Mouse (Mus musculus) C2C12 (cell line): ENCODE measurements at regions not wholly inside any gene's neighbourhood (a gene's known extent, or its start where the extent isn't known, plus 50 kb on each side); places are given as distances from the start of the nearest gene placed in this dataset.

Experiments used
- CEBPB ChIP-seq: IDR thresholded peaks from one replicate; pipeline ENCODE4 v1.6.1; 2011; ENCODE audit warnings: low read depth, mild to moderate bottlenecking, control low read depth, moderate library complexity
- CTCF ChIP-seq: IDR thresholded peaks from one replicate; pipeline ENCODE4 v1.5.1; 2011; ENCODE audit not compliant: control insufficient read depth, insufficient read depth, insufficient read length
- FOSL1 ChIP-seq: IDR thresholded peaks from one replicate; pipeline ENCODE4 v1.8.0; 2011; ENCODE audit warnings: mild to moderate bottlenecking, low read length; ENCODE audit not compliant: poor library complexity, insufficient read depth, severe bottlenecking
- MAX ChIP-seq: IDR thresholded peaks from one replicate; pipeline ENCODE4 v1.6.1; 2011; ENCODE audit warnings: mild to moderate bottlenecking, control low read depth
- MYOD1 ChIP-seq: IDR thresholded peaks from one replicate; pipeline ENCODE4 v1.6.1; 2011; ENCODE audit warnings: low read depth; ENCODE audit not compliant: control insufficient read depth, insufficient read length
- MYOG ChIP-seq: IDR thresholded peaks from one replicate; pipeline ENCODE4 v1.6.1; 2011; ENCODE audit not compliant: control insufficient read depth, insufficient read length; ENCODE audit errors: extremely low read depth
- USF1 ChIP-seq: IDR thresholded peaks from one replicate; pipeline ENCODE4 v1.6.1; 2011; ENCODE audit warnings: low read depth, mild to moderate bottlenecking, control low read depth, moderate library complexity

GRCm38 (mm10) chr10:45865793-45866192, 288.2 kb downstream of the Hace1 start:
- TF ChIP-seq CTCF, result no peak
- no peak for TF ChIP-seq MYOD1
- TF ChIP-seq USF1, result no peak
- no peak for TF ChIP-seq MAX
- TF ChIP-seq MYOG, result no peak
- TF ChIP-seq CEBPB, result no peak
- no peak for TF ChIP-seq FOSL1
